Mouse (Mus musculus) forebrain, embryonic 11.5 days (tissue): ENCODE data around the gene H2al3. TPM values are rescaled to one million over a fixed set of nuclear protein-coding genes. Genes with fewer than 3 reads are reported as not detected.

Source experiments
- polyA plus RNA-seq: library from polyadenylated mRNA; unstranded; fragments of >200 nt; fragmentation: Nextera tagmentation; extraction: Ambion mirVana; gene quantifications from 2 replicates; pipeline ENCODE4 v1.2.1, GENCODE M21; 2014

The H2al3 gene
- polyA plus RNA-seq, 1 experiment from 2014 or later: not detected

Other genes with a start within 250 kb of the H2al3 start
- gene Dynlt3, start 186.7 kb upstream of the H2al3 start, polyA plus RNA-seq: 28.5 and 29.2 TPM in 2 replicates
- not detected in 2 replicates for gene Hypm, start 2.8 kb upstream of the H2al3 start, polyA plus RNA-seq
- gene Sytl5, start 35.9 kb downstream of the H2al3 start, polyA plus RNA-seq: 1.5 and 1.7 TPM in 2 replicates